Mouse (Mus musculus): Measurements from ENCODE around the gene Slc25a53. TPM values are rescaled to one million over a fixed set of nuclear protein-coding genes. Genes with fewer than 3 reads are reported as not detected.

Slc25a53 gene
- total and polyA plus RNA-seq, 3 experiments, result 3.1 to 3.5 (median 3.3) TPM

DNA sequence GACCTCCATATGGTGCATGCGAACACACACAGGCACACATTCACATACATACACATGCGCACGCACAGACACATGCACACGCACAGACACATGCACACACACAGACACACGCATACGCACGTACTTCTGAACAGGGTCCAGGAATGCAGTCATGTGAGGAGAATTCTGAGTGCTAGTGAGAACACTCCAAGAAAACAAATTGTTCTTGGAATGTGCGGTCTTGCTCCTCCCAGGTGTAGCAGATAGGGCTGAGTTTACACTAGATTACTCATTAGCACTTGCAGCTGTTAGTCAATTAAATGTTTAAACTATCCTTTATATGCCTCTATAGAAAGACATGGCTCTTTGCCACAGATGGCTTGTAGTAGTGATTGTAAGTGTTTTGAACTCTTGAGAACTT lies 7.2 kb downstream of the Slc25a53 start:
- 0 out of 2 replicates have a peak, but pooled peaks cover under 1% of the 10 kb centered on the region for H3K79me2 ChIP-seq (replicated peaks; ENCODE audit: control insufficient read depth, extremely low read depth, insufficient read depth, poor library complexity, severe bottlenecking)
- dilution Hi-C loops (cut with MboI; ENCODE audit: extremely low pct_ligation_motif_present, extremely low pct_unique_long_range_greater_than_20kb, low sequenced_read_pairs), result no loop called here
- DNase-seq (ENCODE audit: extremely low read depth), result no peak
- no peaks in the 10 kb centered on the region for H3K9me3 ChIP-seq (replicated peaks; ENCODE audit: low read length)
- peaks cover 6 to 36% of the 10 kb centered on the region in 2 experiments for H3K36me3 ChIP-seq (replicated peaks in 1 of 2; ENCODE audit: control insufficient read depth in 1 of 2, insufficient read depth in 1 of 2, low read length in 1 of 2)
- no peak overlapping the region for H3K4me3 ChIP-seq (replicated peaks in 1 of 3; ENCODE audit: low read depth in 2 of 3, low read length in 2 of 3, poor library complexity in 1 of 3)
- TF ChIP-seq ELF1 (IDR thresholded peaks at IDR 0.05; ENCODE audit: low read depth, low read length) (no peak), TBP (conservative IDR thresholded peaks at IDR 0.05; ENCODE audit: low read depth, low read length) (no peak), NRF1 (IDR thresholded peaks at IDR 0.05; ENCODE audit: low read depth, low read length) (no peak), MEF2A (IDR thresholded peaks at IDR 0.05; ENCODE audit: borderline replicate concordance, low read depth, low read length) (no peak), POLR2AphosphoS2 (IDR thresholded peaks at IDR 0.05; ENCODE audit: low read depth, low read length) (no peak), ETS1 (conservative IDR thresholded peaks at IDR 0.05; ENCODE audit: low read depth, low read length) (no peak), UBTF (IDR thresholded peaks at IDR 0.05; ENCODE audit: low read depth, low read length) (no peak), JUN (IDR thresholded peaks at IDR 0.05; ENCODE audit: insufficient read depth, low read depth, low read length) (no peak), TCF12 (IDR thresholded peaks at IDR 0.05; ENCODE audit: low read depth, low read length) (no peak), MXI1 (IDR thresholded peaks at IDR 0.05; ENCODE audit: low read depth, low read length) (no peak)
- H3K9ac ChIP-seq (ENCODE audit: insufficient read depth, low read depth), result no peak overlapping the region
- no peak overlapping the region for H3K27ac ChIP-seq (ENCODE audit: insufficient read depth, low read depth)
- H3K27me3 ChIP-seq (replicated peaks), result no peaks in the 10 kb centered on the region
- H3K4me2 ChIP-seq (ENCODE audit: insufficient read depth, low read depth, poor library complexity, severe bottlenecking), result no peak overlapping the region
- in situ Hi-C loops (cut with MboI; ENCODE audit: low pct_ligation_motif_present, low pct_unique_long_range_greater_than_20kb, low sequenced_read_pairs), result no loop called here
- no peaks in the 10 kb centered on the region for H3K4me1 ChIP-seq (ENCODE audit: control insufficient read depth in 1 of 2, insufficient read depth in 2 of 2)

DNA sequence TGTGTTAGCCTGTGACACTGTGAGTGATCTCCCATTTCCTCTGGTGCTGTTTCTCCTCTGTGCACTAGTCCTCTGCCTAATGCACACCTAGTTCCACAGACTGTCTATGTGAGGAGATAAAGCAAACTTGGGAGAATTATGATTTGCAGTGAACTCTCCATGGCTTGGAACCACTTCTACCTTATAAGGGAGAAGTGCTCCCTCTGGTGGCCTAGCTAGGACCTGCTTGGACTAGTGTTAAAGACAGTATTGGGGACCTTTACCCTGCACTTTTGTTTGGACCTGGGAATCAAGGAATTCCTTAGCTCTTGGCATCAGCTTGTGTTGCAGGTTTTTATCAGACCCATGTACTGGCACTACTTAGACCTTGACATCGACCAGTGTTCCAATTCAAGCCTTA lies 18.8 kb downstream of the Slc25a53 start:
- Histone ChIP-seq H3K79me2 (replicated peaks; ENCODE audit: control insufficient read depth, extremely low read depth, insufficient read depth, poor library complexity, severe bottlenecking) (no peaks in the 10 kb centered on the region), H3K4me2 (ENCODE audit: insufficient read depth, low read depth, poor library complexity, severe bottlenecking) (no peak overlapping the region), H3K27me3 (replicated peaks) (no peaks in the 10 kb centered on the region), H3K9ac (ENCODE audit: insufficient read depth, low read depth) (no peak overlapping the region), H3K4me3 (replicated peaks in 1 of 3; ENCODE audit: low read depth in 2 of 3, low read length in 2 of 3, poor library complexity in 1 of 3) (no peak overlapping the region), H3K27ac (ENCODE audit: insufficient read depth, low read depth) (no peak overlapping the region), H3K4me1 (ENCODE audit: control insufficient read depth in 1 of 2, insufficient read depth in 2 of 2) (no peaks in the 10 kb centered on the region), H3K36me3 (replicated peaks in 1 of 2; ENCODE audit: control insufficient read depth in 1 of 2, insufficient read depth in 1 of 2, low read length in 1 of 2) (peaks cover 3 to 13% of the 10 kb centered on the region in 2 experiments), H3K9me3 (replicated peaks; ENCODE audit: low read length) (no peaks in the 10 kb centered on the region)
- TF ChIP-seq SMC3 (IDR thresholded peaks at IDR 0.05; ENCODE audit: low read depth, low read length), result peak; percentile 63
- TF ChIP-seq CTCF (conservative IDR thresholded peaks at IDR 0.05 in 1 of 2, IDR thresholded peaks at IDR 0.05 in 1 of 2; ENCODE audit: low read depth in 2 of 2, low read length in 2 of 2), result peak; percentile 67 to 77; a peak in 3 of 4 replicates
- no peak for TF ChIP-seq NELFE (IDR thresholded peaks at IDR 0.05; ENCODE audit: low read depth, low read length)
- TF ChIP-seq RAD21 (IDR thresholded peaks at IDR 0.05; ENCODE audit: low read depth, low read length), result peak; percentile 54
- in situ Hi-C loops (cut with MboI; ENCODE audit: low pct_ligation_motif_present, low pct_unique_long_range_greater_than_20kb, low sequenced_read_pairs) (loop anchor here (5.0 to 25.0 kb wide), 2 partner anchors 42 to 282 kb away; partner anchors contain the start of genes Morf4l2, Tmsb15b1, Tmsb15b2 and Tmsb15l), dilution Hi-C loops (cut with MboI; ENCODE audit: extremely low pct_ligation_motif_present, extremely low pct_unique_long_range_greater_than_20kb, low sequenced_read_pairs) (no loop called here)
- DNase-seq (ENCODE audit: extremely low read depth), result peak; percentile 57

Data from CH12.LX (cell line).